Comparison of ENCODE assay signal across 29 mouse cellular contexts in the genomic region with DNA sequence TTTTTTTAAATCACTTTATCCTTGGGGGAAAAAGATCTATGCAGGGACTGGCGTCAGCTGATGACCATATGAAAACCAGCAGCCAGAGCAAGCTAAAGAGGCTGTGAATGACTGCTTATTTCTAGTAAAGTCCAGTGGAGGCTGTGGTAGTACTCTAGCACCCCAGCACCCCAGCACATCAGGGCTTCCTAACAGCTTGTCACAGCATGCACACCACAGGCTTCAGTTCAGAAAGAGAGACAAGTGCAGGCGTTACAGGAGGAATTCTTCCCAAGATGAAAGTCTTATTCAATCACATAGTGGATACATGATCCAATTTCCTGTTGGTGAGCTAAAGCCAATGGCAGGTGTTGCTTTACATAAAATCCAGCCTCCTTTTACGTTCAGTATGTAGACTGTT. TPM values are rescaled to one million over a fixed set of nuclear protein-coding genes. Genes with fewer than 3 reads are reported as not detected.
DNase-seq lines count a peak whose midpoint lies in the region; ATAC-seq and TF ChIP-seq lines count a peak whose summit lies in the region.
"Had no signal": no experiment of that assay in that cellular context is flagged by ENCODE, and none has a peak within 500 bp of the region (broad histone marks: within the 10 kb centered on the region; RNA-seq: fewer than 3 reads in every experiment).

No protein-coding gene starts in this region.

- H3K36me3 ChIP-seq in embryonic facial prominence, embryonic 14.5 days (ENCODE audit: control insufficient read depth, insufficient read depth, low read length): no peaks in the 10 kb centered on the region
- H3K36me3 ChIP-seq in embryonic facial prominence, embryonic 10.5 days (replicated peaks): no peaks in the 10 kb centered on the region
- no peaks in the 10 kb centered on the region for H3K36me3 ChIP-seq in kidney, adult 2 months (ENCODE audit: control insufficient read depth, insufficient read depth, low read length)
- H3K36me3 ChIP-seq in kidney, embryonic 14.5 days (ENCODE audit: control insufficient read depth, insufficient read depth, low read length): no peaks in the 10 kb centered on the region
- H3K36me3 ChIP-seq in liver, adult 2 months (ENCODE audit: control insufficient read depth, insufficient read depth, low read length): no peaks in the 10 kb centered on the region
- H3K36me3 ChIP-seq: embryonic facial prominence, embryonic 12.5 days; embryonic facial prominence, embryonic 15.5 days; forebrain, embryonic 10.5 days; forebrain, embryonic 12.5 days; G1E had no signal

- ATAC-seq in embryonic facial prominence, embryonic 14.5 days (ENCODE audit: low read depth): peak; percentile 62
- no peak for ATAC-seq in kidney, embryonic 14.5 days (ENCODE audit: low FRiP score, low TSS enrichment)
- ATAC-seq: activated CD4-positive, CD25-positive, alpha-beta regulatory T cell, adult 4 months; CD4-positive, CD25-positive, alpha-beta regulatory T cell, adult 4 months; forebrain, embryonic 14.5 days; forebrain, embryonic 16.5 days; Patski had no signal

- H3K9ac ChIP-seq in embryonic facial prominence, embryonic 14.5 days (ENCODE audit: low read depth, low read length): no peak overlapping the region
- H3K9ac ChIP-seq in kidney, embryonic 14.5 days (ENCODE audit: low read depth, low read length): no peak overlapping the region
- no peak overlapping the region for H3K9ac ChIP-seq in liver, adult 2 months (ENCODE audit: low read depth, low read length)
- H3K9ac ChIP-seq: embryonic facial prominence, embryonic 12.5 days; embryonic facial prominence, embryonic 15.5 days; forebrain, embryonic 12.5 days had no signal

- DNase-seq in embryonic facial prominence, embryonic 14.5 days (ENCODE audit: low spot score): peak; percentile 34
- no peak for DNase-seq in embryonic facial prominence, embryonic 10.5 days (ENCODE audit: low spot score)
- no peak for DNase-seq in kidney, adult 2 months
- DNase-seq in liver, adult 2 months (ENCODE audit: extremely low read depth, low read depth, low spot score): no peak
- no peak for DNase-seq in liver
- DNase-seq in gastrocnemius, postnatal 10 days: no peak
- DNase-seq: adrenal gland, adult 8-10 months; adrenal gland, postnatal 14 days; adrenal gland, postnatal 36 days; B cell, adult 2 months; cerebellum, adult 11-12 months; cerebellum, adult 2 months; cerebellum, adult 9-10 months; cerebellum, postnatal 10 days; cerebellum, postnatal 25 days; embryo, embryonic 11 days had no signal

- no peak overlapping the region for H3K4me2 ChIP-seq in embryonic facial prominence, embryonic 14.5 days (ENCODE audit: low read depth, low read length)
- no peak overlapping the region for H3K4me2 ChIP-seq in kidney, embryonic 14.5 days (replicated peaks; ENCODE audit: low read depth, low read length)
- H3K4me2 ChIP-seq: embryonic facial prominence, embryonic 12.5 days; embryonic facial prominence, embryonic 15.5 days; forebrain, embryonic 12.5 days had no signal

- TF ChIP-seq POLR2A in kidney, adult 2 months (IDR thresholded peaks at IDR 0.05; ENCODE audit: low read depth, low read length): no peak
- TF ChIP-seq POLR2A in liver, adult 2 months (IDR thresholded peaks at IDR 0.05; ENCODE audit: extremely low read depth, insufficient read depth, low read length): no peak

- H3K79me2 ChIP-seq in liver, adult 2 months (ENCODE audit: control insufficient read depth, insufficient read depth, low read length): peaks cover 36% of the 10 kb centered on the region

- no peaks in the 10 kb centered on the region for H3K27me3 ChIP-seq in embryonic facial prominence, embryonic 14.5 days (replicated peaks; ENCODE audit: control insufficient read depth, insufficient read depth, low read length)
- H3K27me3 ChIP-seq in embryonic facial prominence, embryonic 10.5 days (replicated peaks; ENCODE audit: low read depth, poor library complexity, severe bottlenecking): no peaks in the 10 kb centered on the region
- H3K27me3 ChIP-seq in kidney, adult 2 months (replicated peaks; ENCODE audit: control insufficient read depth, insufficient read depth, low read length): no peaks in the 10 kb centered on the region
- H3K27me3 ChIP-seq in kidney, embryonic 14.5 days (ENCODE audit: control insufficient read depth, insufficient read depth, low read length): no peaks in the 10 kb centered on the region
- H3K27me3 ChIP-seq in liver, adult 2 months (ENCODE audit: control insufficient read depth, insufficient read depth, low read length): no peaks in the 10 kb centered on the region
- H3K27me3 ChIP-seq: CH12.LX; embryonic facial prominence, embryonic 12.5 days; embryonic facial prominence, embryonic 15.5 days; forebrain, embryonic 12.5 days; Patski had no signal

- H3K27ac ChIP-seq in embryonic facial prominence, embryonic 14.5 days (replicated peaks; ENCODE audit: low read depth, low read length): no peak overlapping the region
- no peak overlapping the region for H3K27ac ChIP-seq in embryonic facial prominence, embryonic 10.5 days (replicated peaks)
- H3K27ac ChIP-seq in kidney, adult 2 months (ENCODE audit: insufficient read depth, low read depth, low read length): peak overlapping the region; percentile 47
- no peak overlapping the region for H3K27ac ChIP-seq in kidney, embryonic 14.5 days (ENCODE audit: low read depth, low read length)
- H3K27ac ChIP-seq in liver, adult 2 months (replicated peaks; ENCODE audit: insufficient read depth, low read depth, low read length): peak overlapping the region; percentile 67
- H3K27ac ChIP-seq: embryonic facial prominence, embryonic 12.5 days; embryonic facial prominence, embryonic 15.5 days; forebrain, embryonic 10.5 days; forebrain, embryonic 12.5 days had no signal

- H3K9me3 ChIP-seq in embryonic facial prominence, embryonic 14.5 days (ENCODE audit: control insufficient read depth, low read length): no peaks in the 10 kb centered on the region
- no peaks in the 10 kb centered on the region for H3K9me3 ChIP-seq in embryonic facial prominence, embryonic 10.5 days
- no peaks in the 10 kb centered on the region for H3K9me3 ChIP-seq in kidney, embryonic 14.5 days (ENCODE audit: control insufficient read depth, low read length)
- H3K9me3 ChIP-seq: embryonic facial prominence, embryonic 12.5 days; embryonic facial prominence, embryonic 15.5 days; forebrain, embryonic 10.5 days; forebrain, embryonic 12.5 days; G1E had no signal

- H3K4me3 ChIP-seq in embryonic facial prominence, embryonic 14.5 days (ENCODE audit: low read depth, low read length): no peak overlapping the region
- H3K4me3 ChIP-seq in embryonic facial prominence, embryonic 10.5 days: no peak overlapping the region
- no peak overlapping the region for H3K4me3 ChIP-seq in kidney, adult 2 months (ENCODE audit: insufficient read depth, low read depth, low read length)
- H3K4me3 ChIP-seq in kidney, embryonic 14.5 days (ENCODE audit: low read length): no peak overlapping the region
- H3K4me3 ChIP-seq in liver, adult 2 months (ENCODE audit: insufficient read depth, low read depth, low read length): no peak overlapping the region
- H3K4me3 ChIP-seq: embryonic facial prominence, embryonic 12.5 days; embryonic facial prominence, embryonic 15.5 days; erythroblast, embryonic 14.5 days; forebrain, embryonic 10.5 days; forebrain, embryonic 12.5 days had no signal

- WGBS in embryonic facial prominence, embryonic 14.5 days: 28% methylated on average over 3 of the region's 3 CpGs
- 56% methylated on average over 3 of the region's 3 CpGs for WGBS in embryonic facial prominence, embryonic 10.5 days
- WGBS in kidney, adult 2 months: 61% methylated on average over 3 of the region's 3 CpGs
- WGBS in kidney, embryonic 14.5 days: 57% methylated on average over 3 of the region's 3 CpGs
- WGBS in liver, adult 2 months: 84% methylated on average over 3 of the region's 3 CpGs

- no peak for TF ChIP-seq CTCF in kidney, adult 2 months (conservative IDR thresholded peaks at IDR 0.05; ENCODE audit: insufficient read depth, insufficient read length, low read depth, low read length)
- no peak for TF ChIP-seq CTCF in liver, adult 2 months (IDR thresholded peaks at IDR 0.05; ENCODE audit: low read depth, low read length)

- H3K4me1 ChIP-seq in embryonic facial prominence, embryonic 14.5 days (ENCODE audit: control insufficient read depth, insufficient read depth, low read length): peaks cover 5% of the 10 kb centered on the region; the same call in 1 of the 2 replicates
- H3K4me1 ChIP-seq in embryonic facial prominence, embryonic 10.5 days: peaks cover 12% of the 10 kb centered on the region; the same call in 1 of the 2 replicates
- peaks cover 22% of the 10 kb centered on the region; the same call in 1 of the 2 replicates for H3K4me1 ChIP-seq in kidney, adult 2 months (ENCODE audit: control insufficient read depth, insufficient read depth, low read length)
- no peaks in the 10 kb centered on the region for H3K4me1 ChIP-seq in kidney, embryonic 14.5 days (ENCODE audit: control insufficient read depth, insufficient read depth, low read length)
- peaks cover 52% of the 10 kb centered on the region for H3K4me1 ChIP-seq in liver, adult 2 months (ENCODE audit: control insufficient read depth, insufficient read depth, low read length)
- H3K4me1 ChIP-seq: embryonic facial prominence, embryonic 15.5 days; forebrain, embryonic 12.5 days had no signal

RNA-seq across cellular contexts. Expression of a gene that starts 15.5 kb away (rescaled TPM):
- 28.8 and 38.5 TPM in 2 replicates for polyA plus RNA-seq in embryonic facial prominence, embryonic 14.5 days (2014; fragmentation: Nextera tagmentation; extraction: Ambion mirVana)
- 35.8 and 36.7 TPM in 2 replicates for polyA plus RNA-seq in embryonic facial prominence, embryonic 10.5 days (2016; fragmentation: Nextera tagmentation; extraction: Ambion mirVana)
- polyA plus RNA-seq in kidney, adult 2 months (2012; rRNA removed): 12.6 and 17.2 TPM in 2 replicates
- polyA plus RNA-seq in kidney, embryonic 14.5 days (2014; fragmentation: Nextera tagmentation; extraction: Ambion mirVana): 27.0 and 43.4 TPM in 2 replicates
- 28.1 and 30.1 TPM in 2 replicates for total RNA-seq in liver, adult 2 months (2014; rRNA removed)
- polyA plus RNA-seq in liver, adult 2 months (2012; rRNA removed): 20.3 and 21.8 TPM in 2 replicates
- 10 to 100 TPM in 1 of 2 experiments, 1 to 10 TPM in 1; 8.0 to 10.0 TPM for total RNA-seq in gastrocnemius, postnatal 10 days (2021)
- total RNA-seq: CH12.LX had no signal
- polyA plus RNA-seq: activated CD4-positive, CD25-positive, alpha-beta regulatory T cell, adult 4 months; CD4-positive, CD25-positive, alpha-beta regulatory T cell, adult 4 months; G1E had no signal

Comparison
In these comparisons a context has a peak if more than half of its experiments do, and no peak if none do; other contexts are left out.
1. H3K27ac ChIP-seq: peak in kidney, adult 2 months (single experiment) and liver, adult 2 months (single experiment); none in embryonic facial prominence, embryonic 14.5 days (single experiment), embryonic facial prominence, embryonic 10.5 days (single experiment) and kidney, embryonic 14.5 days (single experiment).